Mouse (Mus musculus) brown adipose tissue, adult 24 weeks (tissue): ENCODE measurements around the gene Rpl32. TPM values are rescaled to one million over a fixed set of nuclear protein-coding genes. Genes with fewer than 3 reads are reported as not detected.
A peak's percentile ranks its signal among the peaks of the same experiment; 100 is the strongest.

Source experiments
- H3K27ac ChIP-seq: fragments of 200-500 bp; replicated peaks from 2 replicates; pipeline ENCODE4 v1.5.1; 2012; ENCODE audit warnings: low read depth, mild to moderate bottlenecking, low read length
- H3K4me1 ChIP-seq: fragments of 200-500 bp; 2 replicates; pipeline ENCODE4 v1.6.1; 2012; ENCODE audit warnings: low read length, mixed read lengths; ENCODE audit not compliant: control insufficient read depth, insufficient read depth, insufficient read length
- H3K4me3 ChIP-seq: fragments of 200-500 bp; 2 replicates; pipeline ENCODE4 v1.5.1; 2012; ENCODE audit warnings: low read depth, mild to moderate bottlenecking, low read length, moderate library complexity; ENCODE audit not compliant: insufficient read depth
- polyA plus RNA-seq: library from polyadenylated mRNA; stranded (reverse); fragments of >200 nt; gene quantifications from 2 replicates; pipeline ENCODE4 v1.2.4, GENCODE M21; 2012; ENCODE audit not compliant: missing spikeins, insufficient read depth, insufficient read length

Rpl32 gene
- polyA plus RNA-seq, result 1,120 and 1,124 TPM in 2 replicates

DNA sequence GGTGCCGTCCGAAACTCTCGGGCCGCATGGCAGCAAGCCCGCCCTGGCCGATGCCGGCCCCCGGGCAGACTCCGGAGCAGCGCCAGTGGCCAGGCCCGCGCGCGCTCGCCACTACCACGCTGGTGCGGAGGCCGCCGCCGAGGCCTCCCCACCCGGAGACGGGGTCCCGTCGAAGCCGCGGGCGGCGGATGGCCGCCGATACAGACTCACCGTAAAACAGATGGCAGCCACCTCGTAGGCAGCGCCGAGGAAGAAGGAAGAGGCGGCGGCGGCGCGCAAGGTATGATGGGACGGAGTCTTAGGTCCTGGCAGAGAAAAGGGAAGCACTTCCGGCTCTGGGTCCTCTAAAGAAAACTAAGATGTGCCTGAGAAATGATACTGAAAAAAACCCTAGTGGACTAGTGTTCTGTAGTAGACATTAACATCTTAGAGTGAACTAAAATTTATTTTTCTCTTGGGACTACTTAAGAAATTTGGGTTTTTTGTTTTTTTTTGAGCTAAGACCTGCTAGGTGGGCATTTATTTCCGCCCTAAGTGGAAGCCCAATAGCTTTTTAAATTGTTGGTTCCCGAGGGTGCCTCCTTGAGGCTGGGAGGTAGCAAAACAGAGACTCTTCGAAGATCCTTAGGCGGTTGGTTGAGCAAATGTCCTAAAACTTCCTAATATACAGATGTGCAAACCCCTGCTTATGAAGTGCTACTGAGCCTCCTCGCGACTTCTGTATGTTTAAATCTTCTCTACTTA, at the start of gene Rpl32:
Rpl32 (minus strand) TSS at position 260 of the 744 bp plus-strand sequence.
- H3K4me1 ChIP-seq, result peaks cover 4% of the 10 kb centered on the region; the same call in 1 of the 2 replicates
- H3K27ac ChIP-seq, result peak within 1 kb of the TSS; percentile 59
- H3K4me3 ChIP-seq, result peak within 1 kb of the TSS; percentile 93

DNA sequence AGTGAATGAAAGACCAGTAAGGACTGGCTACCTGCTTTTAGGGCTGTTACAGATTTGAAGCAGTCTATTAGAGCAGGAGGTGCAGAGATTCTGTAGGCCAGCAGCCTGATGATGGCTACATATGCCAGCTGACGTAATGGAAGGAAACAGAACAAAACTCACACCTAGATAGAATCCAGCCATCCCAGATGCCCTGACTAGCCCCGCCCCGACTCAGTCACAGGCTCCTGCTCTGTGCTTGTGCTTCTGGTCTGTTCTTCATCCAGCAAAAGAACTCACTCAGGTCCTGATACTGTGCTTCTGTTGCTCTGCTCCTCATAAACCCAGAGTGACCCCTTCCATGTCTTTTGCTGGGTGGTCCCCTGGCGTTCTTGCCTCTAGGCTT, 47.8 kb upstream of the Rpl32 start:
- no peak overlapping the region for H3K4me3 ChIP-seq
- H3K4me1 ChIP-seq, result no peaks in the 10 kb centered on the region
- no peak overlapping the region for H3K27ac ChIP-seq

- Histone ChIP-seq H3K4me3 (no peak overlapping the region), H3K4me1 (no peaks in the 10 kb centered on the region), H3K27ac (no peak overlapping the region)
Observed at GRCm38 (mm10) chr6:115855733-115856360, 47.3 kb upstream of the Rpl32 start.

- Histone ChIP-seq H3K4me3 (no peak overlapping the region), H3K4me1 (no peaks in the 10 kb centered on the region), H3K27ac (no peak overlapping the region)
Observed at GRCm38 (mm10) chr6:115854432-115854831, 45.9 kb upstream of the Rpl32 start.

DNA sequence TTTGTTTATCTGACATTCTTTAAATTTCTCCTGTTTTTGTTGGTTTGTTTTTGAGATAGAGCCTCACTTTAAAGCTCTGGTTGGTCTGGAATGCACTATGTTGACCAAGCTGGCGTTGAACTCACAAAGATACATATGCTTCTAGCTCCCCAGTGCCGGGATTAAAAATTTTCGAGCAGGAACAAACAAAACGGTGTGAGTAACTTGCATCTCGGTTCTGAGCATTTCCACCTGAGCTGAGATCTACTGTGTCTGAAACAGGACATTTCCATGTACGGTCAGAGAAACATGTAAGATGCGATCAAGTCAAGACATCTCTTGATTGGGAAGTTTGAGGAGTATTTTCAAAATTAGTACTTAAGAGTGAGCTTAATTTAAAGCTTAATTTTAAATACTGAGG, 45.4 kb upstream of the Rpl32 start:
- peak overlapping the region; percentile 76; the same call in 1 of the 2 replicates for H3K4me3 ChIP-seq
- H3K27ac ChIP-seq, result no peak overlapping the region
- H3K4me1 ChIP-seq, result no peaks in the 10 kb centered on the region

GRCm38 (mm10) chr6:115853091-115853813, 44.7 kb upstream of the Rpl32 start, which contains the start of the genes Mbd4 and Ift122:
Gene Mbd4, minus strand, starts transcription at chr6:115853371.
Gene Ift122, plus strand, starts transcription at chr6:115853470.
- 0 out of 2 replicates have a peak within 1 kb of the TSS, but pooled peaks have one; percentile 21 for H3K27ac ChIP-seq
- peak within 1 kb of the TSS; percentile 76 for H3K4me3 ChIP-seq
- H3K4me1 ChIP-seq, result no peaks in the 10 kb centered on the region

DNA sequence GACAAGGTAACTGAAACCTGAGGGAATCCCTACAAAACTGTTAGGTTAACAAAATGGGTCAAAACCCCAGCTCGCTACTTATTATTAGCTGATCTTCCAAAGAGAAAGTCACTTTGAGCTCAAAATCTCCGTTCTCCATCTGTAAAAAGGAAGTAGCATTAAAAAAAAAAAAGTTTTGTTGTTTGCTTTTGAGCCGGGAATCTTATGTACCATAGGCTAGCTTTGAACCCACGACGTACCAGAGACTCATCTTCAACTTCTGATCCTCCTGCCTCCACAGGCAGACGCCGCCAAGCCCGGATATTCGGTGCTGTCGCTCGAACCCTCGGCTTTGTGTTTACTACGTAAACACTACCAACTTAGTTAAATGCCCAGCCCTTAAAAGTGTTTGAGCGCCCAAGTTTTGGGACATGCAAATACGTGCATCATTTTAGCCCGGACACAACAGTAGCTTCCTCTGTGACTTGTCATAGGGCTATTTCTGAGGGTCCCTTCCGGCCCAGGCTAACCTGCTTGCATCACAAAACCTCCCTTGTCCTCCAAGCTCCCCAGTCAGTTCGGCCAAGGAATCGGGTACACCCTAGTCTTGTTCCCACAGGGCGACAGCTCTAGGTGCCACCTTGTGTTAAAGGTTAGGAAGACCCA, 44.0 kb upstream of the Rpl32 start:
- Histone ChIP-seq H3K4me3 (peak overlapping the region; percentile 55), H3K4me1 (no peaks in the 10 kb centered on the region), H3K27ac (0 out of 2 replicates have a peak overlapping the region, but pooled peaks have one; percentile 10)

GRCm38 (mm10) chr6:115848598-115849304, 40.2 kb upstream of the Rpl32 start:
- H3K4me3 ChIP-seq, result no peak overlapping the region
- no peaks in the 10 kb centered on the region for H3K4me1 ChIP-seq
- H3K27ac ChIP-seq, result no peak overlapping the region

GRCm38 (mm10) chr6:115846640-115847411, 38.3 kb upstream of the Rpl32 start:
- Histone ChIP-seq H3K4me1 (no peaks in the 10 kb centered on the region), H3K27ac (no peak overlapping the region), H3K4me3 (no peak overlapping the region)

- Histone ChIP-seq H3K27ac (no peak overlapping the region), H3K4me1 (no peaks in the 10 kb centered on the region), H3K4me3 (no peak overlapping the region)
Observed at GRCm38 (mm10) chr6:115845006-115845405, 36.5 kb upstream of the Rpl32 start.

GRCm38 (mm10) chr6:115838745-115839144, 30.2 kb upstream of the Rpl32 start:
- Histone ChIP-seq H3K4me1 (no peaks in the 10 kb centered on the region), H3K27ac (no peak overlapping the region), H3K4me3 (peak overlapping the region; percentile 59)

- Histone ChIP-seq H3K4me3 (peak within 1 kb of the TSS; percentile 59), H3K27ac (no peak within 1 kb of the TSS), H3K4me1 (no peaks in the 10 kb centered on the region)
Observed at GRCm38 (mm10) chr6:115838161-115838597, 29.6 kb upstream of the Rpl32 start, which contains the start of gene Efcab12. Gene Efcab12, minus strand, starts transcription at chr6:115838412.

- H3K4me1 ChIP-seq, result no peaks in the 10 kb centered on the region
- H3K4me3 ChIP-seq, result no peak overlapping the region
- H3K27ac ChIP-seq, result no peak overlapping the region
Observed at GRCm38 (mm10) chr6:115833861-115834260, 25.3 kb upstream of the Rpl32 start.
